Mouse (Mus musculus) midbrain, embryonic 10.5 days (tissue): ENCODE measurements at regions not wholly inside any gene's neighbourhood (a gene's known extent, or its start where the extent isn't known, plus 50 kb on each side); places are given as distances from the start of the nearest gene placed in this dataset.

Experiments used
- DNase-seq: peaks from one replicate; pipeline ENCODE4 v3.0.0-alpha.2; 2017; ENCODE audit warnings: low spot score
- H3K27ac ChIP-seq: fragments of 300-500 bp; sonication (generic); replicated peaks from 2 replicates; pipeline ENCODE4 v1.5.1; 2016; ENCODE audit warnings: mild to moderate bottlenecking
- H3K27me3 ChIP-seq: fragments of 300-500 bp; sonication (generic); 2 replicates; pipeline ENCODE4 v1.6.1; 2016; ENCODE audit warnings: low read depth, mild to moderate bottlenecking; ENCODE audit not compliant: poor library complexity, severe bottlenecking
- H3K36me3 ChIP-seq: fragments of 300-500 bp; sonication (generic); 2 replicates; pipeline ENCODE4 v1.6.1; 2016; ENCODE audit warnings: mild to moderate bottlenecking, moderate library complexity
- H3K4me1 ChIP-seq: fragments of 300-500 bp; sonication (generic); 2 replicates; pipeline ENCODE4 v1.6.1; 2016
- H3K4me3 ChIP-seq: fragments of 300-500 bp; sonication (generic); 2 replicates; pipeline ENCODE4 v1.5.1; 2016; ENCODE audit warnings: mild to moderate bottlenecking, moderate library complexity
- H3K9me3 ChIP-seq: fragments of 300-500 bp; sonication (generic); replicated peaks from 2 replicates; pipeline ENCODE4 v1.6.1; 2016; ENCODE audit warnings: mild to moderate bottlenecking
- WGBS: fragments of 180-500 bp; shearing (Covaris S2); methylation state at CpG from one replicate; pipeline ENCODE4 v1.1.7; 2016; 5-methylcytosine and 5-hydroxymethylcytosine counted together

GRCm38 (mm10) chr5:51801486-51801885, 234.0 kb upstream of the Ppargc1a start:
- no peak overlapping the region for H3K27ac ChIP-seq
- H3K4me1 ChIP-seq, result no peaks in the 10 kb centered on the region
- no peaks in the 10 kb centered on the region for H3K9me3 ChIP-seq
- no peak overlapping the region for H3K4me3 ChIP-seq
- H3K36me3 ChIP-seq, result no peaks in the 10 kb centered on the region
- no peak for DNase-seq
- 87% methylated on average over 8 of the region's 8 CpGs for WGBS
- H3K27me3 ChIP-seq, result no peaks in the 10 kb centered on the region

- no peaks in the 10 kb centered on the region for H3K4me1 ChIP-seq
- no peaks in the 10 kb centered on the region for H3K9me3 ChIP-seq
- H3K4me3 ChIP-seq, result no peak overlapping the region
- DNase-seq, result no peak
- H3K27ac ChIP-seq, result no peak overlapping the region
- no peaks in the 10 kb centered on the region for H3K27me3 ChIP-seq
- 87% methylated on average over 6 of the region's 6 CpGs for WGBS
- no peaks in the 10 kb centered on the region for H3K36me3 ChIP-seq
These were observed 232.0 kb upstream of the Ppargc1a start for GRCm38 (mm10) chr5:51799371-51800035.

- no peak for DNase-seq
- Histone ChIP-seq H3K27ac (no peak overlapping the region), H3K4me1 (0 out of 2 replicates have a peak, but pooled peaks cover 3% of the 10 kb centered on the region), H3K4me3 (no peak overlapping the region), H3K9me3 (no peaks in the 10 kb centered on the region), H3K27me3 (no peaks in the 10 kb centered on the region), H3K36me3 (no peaks in the 10 kb centered on the region)
- WGBS, result 72% methylated on average over 6 of the region's 6 CpGs
These were observed 226.6 kb upstream of the Ppargc1a start for GRCm38 (mm10) chr5:51794097-51794496.

- H3K4me1 ChIP-seq, result 0 out of 2 replicates have a peak, but pooled peaks cover 3% of the 10 kb centered on the region
- H3K36me3 ChIP-seq, result no peaks in the 10 kb centered on the region
- no peaks in the 10 kb centered on the region for H3K27me3 ChIP-seq
- DNase-seq, result no peak
- WGBS, result 84% methylated on average over 2 of the region's 2 CpGs
- H3K4me3 ChIP-seq, result no peak overlapping the region
- no peaks in the 10 kb centered on the region for H3K9me3 ChIP-seq
- no peak overlapping the region for H3K27ac ChIP-seq
These were observed 225.4 kb upstream of the Ppargc1a start for GRCm38 (mm10) chr5:51792950-51793349.

- Histone ChIP-seq H3K27ac (no peak overlapping the region), H3K4me1 (no peaks in the 10 kb centered on the region), H3K27me3 (no peaks in the 10 kb centered on the region), H3K9me3 (no peaks in the 10 kb centered on the region), H3K36me3 (no peaks in the 10 kb centered on the region), H3K4me3 (no peak overlapping the region)
- DNase-seq, result no peak
- 73% methylated on average over 6 of the region's 6 CpGs for WGBS
These were observed 221.2 kb upstream of the Ppargc1a start for GRCm38 (mm10) chr5:51788768-51789167.

GRCm38 (mm10) chr5:51783523-51783922, 216.0 kb upstream of the Ppargc1a start:
- Histone ChIP-seq H3K27me3 (no peaks in the 10 kb centered on the region), H3K9me3 (no peaks in the 10 kb centered on the region), H3K27ac (no peak overlapping the region), H3K4me3 (no peak overlapping the region), H3K4me1 (no peaks in the 10 kb centered on the region), H3K36me3 (no peaks in the 10 kb centered on the region)
- 85% methylated on average over 5 of the region's 5 CpGs for WGBS
- DNase-seq, result no peak

- Histone ChIP-seq H3K36me3 (no peaks in the 10 kb centered on the region), H3K4me3 (no peak overlapping the region), H3K27ac (no peak overlapping the region), H3K4me1 (no peaks in the 10 kb centered on the region), H3K9me3 (no peaks in the 10 kb centered on the region), H3K27me3 (no peaks in the 10 kb centered on the region)
- DNase-seq, result no peak
- WGBS, result 92% methylated on average over 9 of the region's 9 CpGs
These were observed 215.6 kb upstream of the Ppargc1a start for GRCm38 (mm10) chr5:51783099-51783498.

- no peak for DNase-seq
- H3K4me1 ChIP-seq, result no peaks in the 10 kb centered on the region
- no peak overlapping the region for H3K27ac ChIP-seq
- WGBS, result 93% methylated on average over 9 of the region's 9 CpGs
- no peaks in the 10 kb centered on the region for H3K27me3 ChIP-seq
- H3K9me3 ChIP-seq, result no peaks in the 10 kb centered on the region
- no peak overlapping the region for H3K4me3 ChIP-seq
- no peaks in the 10 kb centered on the region for H3K36me3 ChIP-seq
These were observed 208.1 kb upstream of the Ppargc1a start for GRCm38 (mm10) chr5:51775502-51776145.

GRCm38 (mm10) chr5:51771655-51772054, 204.1 kb upstream of the Ppargc1a start:
- H3K27ac ChIP-seq, result no peak overlapping the region
- no peaks in the 10 kb centered on the region for H3K4me1 ChIP-seq
- H3K9me3 ChIP-seq, result no peaks in the 10 kb centered on the region
- H3K36me3 ChIP-seq, result no peaks in the 10 kb centered on the region
- no peaks in the 10 kb centered on the region for H3K27me3 ChIP-seq
- no peak for DNase-seq
- 86% methylated on average over 2 of the region's 2 CpGs for WGBS
- no peak overlapping the region for H3K4me3 ChIP-seq

- DNase-seq, result no peak
- Histone ChIP-seq H3K27me3 (no peaks in the 10 kb centered on the region), H3K9me3 (no peaks in the 10 kb centered on the region), H3K36me3 (no peaks in the 10 kb centered on the region), H3K27ac (no peak overlapping the region), H3K4me3 (no peak overlapping the region), H3K4me1 (no peaks in the 10 kb centered on the region)
- 85% methylated on average over 3 of the region's 3 CpGs for WGBS
These were observed 198.6 kb upstream of the Ppargc1a start for GRCm38 (mm10) chr5:51766111-51766510.

GRCm38 (mm10) chr5:51764416-51764815, 196.9 kb upstream of the Ppargc1a start:
- DNase-seq, result no peak
- WGBS, result 91% methylated on average over 7 of the region's 7 CpGs
- H3K27ac ChIP-seq, result no peak overlapping the region
- no peaks in the 10 kb centered on the region for H3K27me3 ChIP-seq
- H3K36me3 ChIP-seq, result no peaks in the 10 kb centered on the region
- no peaks in the 10 kb centered on the region for H3K9me3 ChIP-seq
- no peaks in the 10 kb centered on the region for H3K4me1 ChIP-seq
- H3K4me3 ChIP-seq, result no peak overlapping the region

- Histone ChIP-seq H3K4me1 (no peaks in the 10 kb centered on the region), H3K9me3 (no peaks in the 10 kb centered on the region), H3K27ac (no peak overlapping the region), H3K4me3 (no peak overlapping the region), H3K36me3 (no peaks in the 10 kb centered on the region), H3K27me3 (no peaks in the 10 kb centered on the region)
- WGBS, result 76% methylated on average over 7 of the region's 7 CpGs
- no peak for DNase-seq
These were observed 196.1 kb upstream of the Ppargc1a start for GRCm38 (mm10) chr5:51763599-51763998.

GRCm38 (mm10) chr5:51762352-51762751, 194.8 kb upstream of the Ppargc1a start:
- no peak overlapping the region for H3K27ac ChIP-seq

More at GRCm38 (mm10) chr5:51762352-51762751, 194.8 kb upstream of the Ppargc1a start:
- DNase-seq, result no peak
- WGBS, result 55% methylated on average over 3 of the region's 3 CpGs
- no peaks in the 10 kb centered on the region for H3K9me3 ChIP-seq
- H3K4me3 ChIP-seq, result no peak overlapping the region
- no peaks in the 10 kb centered on the region for H3K27me3 ChIP-seq
- H3K36me3 ChIP-seq, result no peaks in the 10 kb centered on the region
- H3K4me1 ChIP-seq, result no peaks in the 10 kb centered on the region
